Mouse (Mus musculus) large intestine, adult 2 months (tissue): ENCODE results near the gene Tspo2. TPM values are rescaled to one million over a fixed set of nuclear protein-coding genes. Genes with fewer than 3 reads are reported as not detected.
"Not testable (repeated sequence)": the region's sequence is repeated elsewhere in the genome, so short reads cannot be mapped to it uniquely, and the experiment has no call there.

Source experiments
- DNase-seq: peaks from one replicate; pipeline ENCODE4 v3.0.0-alpha.2; 2012; ENCODE audit warnings: low read depth, low spot score
- WGBS: fragments of 180-500 bp; shearing (Covaris S2); methylation state at CpG from one replicate; pipeline ENCODE4 v1.1.7; 2018; 5-methylcytosine and 5-hydroxymethylcytosine counted together
- polyA plus RNA-seq: library from polyadenylated mRNA; depleted of rRNA; stranded (reverse); fragments of >200 nt; gene quantifications from 2 replicates; pipeline ENCODE4 v1.2.3, GENCODE M21; 2012; rRNA removed

Tspo2 gene
- 3.6 and 6.1 TPM in 2 replicates for polyA plus RNA-seq

GRCm38 (mm10) chr17:48451353-48451675 lies at the start of gene Tspo2:
Gene Tspo2 (minus strand): TSS chr17:48451522.
- no peak for DNase-seq
- WGBS = 55% methylated on average over 7 of the region's 7 CpGs

- peak; percentile 16 for DNase-seq
- 36% methylated on average over 7 of the region's 7 CpGs for WGBS
These were observed 49.6 kb upstream of the Tspo2 start for GRCm38 (mm10) chr17:48500846-48501445.

GRCm38 (mm10) chr17:48497986-48498385 lies 46.7 kb upstream of the Tspo2 start:
- DNase-seq = no peak
- WGBS = 47% methylated on average over 3 of the region's 3 CpGs

- no peak for DNase-seq
- 79% methylated on average over 8 of the region's 8 CpGs for WGBS
These were observed 42.7 kb upstream of the Tspo2 start for GRCm38 (mm10) chr17:48493986-48494385.

GRCm38 (mm10) chr17:48493582-48493981 lies 42.3 kb upstream of the Tspo2 start:
- DNase-seq = no peak
- WGBS = 33% methylated on average over 7 of the region's 7 CpGs

GRCm38 (mm10) chr17:48492621-48493020 lies 41.3 kb upstream of the Tspo2 start:
- WGBS = 88% methylated on average over 8 of the region's 8 CpGs
- DNase-seq = no peak

GRCm38 (mm10) chr17:48489466-48489865 lies 38.1 kb upstream of the Tspo2 start:
- no peak for DNase-seq
- WGBS = 95% methylated on average over 3 of the region's 3 CpGs

GRCm38 (mm10) chr17:48484191-48484590 lies 32.9 kb upstream of the Tspo2 start:
- no peak for DNase-seq
- 88% methylated on average over 5 of the region's 5 CpGs for WGBS

GRCm38 (mm10) chr17:48483764-48484163 lies 32.4 kb upstream of the Tspo2 start:
- DNase-seq = no peak
- WGBS = 83% methylated on average over 5 of the region's 5 CpGs

- WGBS = 84% methylated on average over 10 of the region's 10 CpGs
These were observed 28.6 kb upstream of the Tspo2 start for GRCm38 (mm10) chr17:48479952-48480351.

GRCm38 (mm10) chr17:48475444-48475843 lies 24.1 kb upstream of the Tspo2 start:
- no peak for DNase-seq
- 88% methylated on average over 8 of the region's 8 CpGs for WGBS

More at GRCm38 (mm10) chr17:48479952-48480351, 28.6 kb upstream of the Tspo2 start:
- DNase-seq = no peak

- 78% methylated on average over 6 of the region's 6 CpGs for WGBS
- DNase-seq = not testable (repeated sequence)
These were observed 23.0 kb upstream of the Tspo2 start for GRCm38 (mm10) chr17:48474282-48474681.

- WGBS = 41% methylated on average over 22 of the region's 22 CpGs
- no peak for DNase-seq
These were observed 16.3 kb upstream of the Tspo2 start for GRCm38 (mm10) chr17:48467395-48468231.

GRCm38 (mm10) chr17:48466769-48467394 lies 15.6 kb upstream of the Tspo2 start:
- no peak for DNase-seq
- 46% methylated on average over 22 of the region's 22 CpGs for WGBS

- no peak for DNase-seq
- WGBS = 97% methylated on average over 4 of the region's 4 CpGs
These were observed 12.1 kb upstream of the Tspo2 start for GRCm38 (mm10) chr17:48463391-48463790.

GRCm38 (mm10) chr17:48462096-48462495 lies 10.8 kb upstream of the Tspo2 start:
- DNase-seq = no peak
- WGBS = 90% methylated on average over 13 of the region's 13 CpGs

- 23% methylated on average over 13 of the region's 13 CpGs for WGBS
- no peak for DNase-seq
These were observed 6.8 kb upstream of the Tspo2 start for GRCm38 (mm10) chr17:48457971-48458653.

GRCm38 (mm10) chr17:48455955-48456354 lies 4.6 kb upstream of the Tspo2 start:
- 42% methylated on average over 2 of the region's 2 CpGs for WGBS
- DNase-seq = no peak

- no peak for DNase-seq
- WGBS = 24% methylated on average over 11 of the region's 11 CpGs
These were observed 3.4 kb upstream of the Tspo2 start, which contains the start of gene Unc5cl for GRCm38 (mm10) chr17:48454688-48455087. Gene Unc5cl (plus strand): TSS chr17:48454901.

- 27% methylated on average over 7 of the region's 7 CpGs for WGBS
These were observed 2.9 kb upstream of the Tspo2 start for GRCm38 (mm10) chr17:48454190-48454589.

More at GRCm38 (mm10) chr17:48454190-48454589, 2.9 kb upstream of the Tspo2 start:
- no peak for DNase-seq
